Mouse (Mus musculus): Measurements from ENCODE around the gene Htr2c. TPM values are rescaled to one million over a fixed set of nuclear protein-coding genes. Genes with fewer than 3 reads are reported as not detected.

Gene Htr2c
- polyA plus RNA-seq, 1 experiment from 2014 or later = 0.13 TPM

- H3K4me3 ChIP-seq = no peak overlapping the region
- no peak overlapping the region for H3K9ac ChIP-seq
- no peaks in the 10 kb centered on the region for H3K36me3 ChIP-seq
- H3K27ac ChIP-seq = no peak overlapping the region
- ATAC-seq (ENCODE audit: insufficient number of reproducible peaks, low FRiP score, low TSS enrichment, low read depth) = no peak
- H3K9me3 ChIP-seq = no peaks in the 10 kb centered on the region
- no peaks in the 10 kb centered on the region for H3K27me3 ChIP-seq
- H3K4me1 ChIP-seq = no peaks in the 10 kb centered on the region
- H3K4me2 ChIP-seq = no peak overlapping the region
These were observed 252.9 kb downstream of the Htr2c start for GRCm38 (mm10) chrX:147215251-147215650.

GRCm38 (mm10) chrX:147217382-147218013, 255.2 kb downstream of the Htr2c start:
- no peak overlapping the region for H3K27ac ChIP-seq
- H3K36me3 ChIP-seq = no peaks in the 10 kb centered on the region
- no peaks in the 10 kb centered on the region for H3K27me3 ChIP-seq
- no peak overlapping the region for H3K4me2 ChIP-seq
- H3K4me3 ChIP-seq = no peak overlapping the region
- no peaks in the 10 kb centered on the region for H3K9me3 ChIP-seq
- WGBS = 37% methylated on average over 3 of the region's 3 CpGs
- no peak overlapping the region for H3K9ac ChIP-seq
- ATAC-seq (ENCODE audit: insufficient number of reproducible peaks, low FRiP score, low TSS enrichment, low read depth) = no peak
- H3K4me1 ChIP-seq = no peaks in the 10 kb centered on the region

DNA sequence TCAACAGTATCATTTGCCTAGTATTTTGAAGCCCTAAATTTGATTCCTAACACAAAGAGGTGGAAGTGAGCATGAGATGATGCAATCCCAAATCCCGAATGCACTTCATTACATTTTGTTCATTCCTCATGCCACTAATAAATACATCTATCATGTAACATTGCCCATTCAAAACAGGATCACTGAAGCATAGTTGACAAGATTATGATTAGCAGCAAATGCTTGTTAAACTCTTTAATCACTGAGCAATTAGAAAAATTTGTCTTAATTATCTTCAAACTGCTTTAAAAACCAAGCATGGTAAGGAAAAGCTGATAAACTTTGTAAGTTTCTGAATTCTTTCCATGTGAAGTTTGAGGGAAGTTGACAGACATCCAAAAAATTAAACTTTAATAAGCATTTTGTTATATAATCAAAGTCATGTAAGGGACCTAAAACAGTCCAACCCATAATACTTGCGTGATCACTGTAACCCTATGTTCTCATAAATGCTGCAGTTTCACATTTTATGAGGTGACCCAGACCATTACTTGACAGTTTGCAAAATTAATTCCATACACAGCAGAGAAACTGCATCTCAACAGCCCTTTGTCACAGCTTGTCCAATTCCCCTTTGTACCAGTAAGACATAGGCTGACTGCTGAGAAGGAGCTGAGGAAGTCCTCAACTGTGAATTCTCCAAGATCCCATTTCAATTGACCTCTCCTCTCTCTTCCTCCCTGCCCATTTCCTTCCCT, 276.7 kb downstream of the Htr2c start:
- H3K27ac ChIP-seq = no peak overlapping the region
- H3K4me3 ChIP-seq = no peak overlapping the region
- H3K4me1 ChIP-seq = no peaks in the 10 kb centered on the region
- ATAC-seq (ENCODE audit: insufficient number of reproducible peaks, low FRiP score, low TSS enrichment, low read depth) = no peak
- 38% methylated on average over 2 of the region's 2 CpGs for WGBS
- no peak overlapping the region for H3K9ac ChIP-seq
- H3K4me2 ChIP-seq = no peak overlapping the region
- no peaks in the 10 kb centered on the region for H3K9me3 ChIP-seq
- H3K27me3 ChIP-seq = no peaks in the 10 kb centered on the region
- no peaks in the 10 kb centered on the region for H3K36me3 ChIP-seq

MicroRNAs encoded within 50 kb of the gene (microRNA counts, 519-probe panel; counts per million panel counts)
- microRNA mmu-miR-448 (1,339 counts per million, percentile 12 among the panel's probes with 10 or more counts), microRNA mmu-miR-764-3p (1,210 counts per million, percentile 7 among the panel's probes with 10 or more counts), microRNA mmu-miR-764-5p (2,735 counts per million, percentile 60 among the panel's probes with 10 or more counts)

Small RNA genes lying within 50 kb of the gene (microRNA-seq; reads per million reads assigned to microRNA genes)
- gene Gm22650 = not detected
- not detected for gene Gm24627
- 2.3 reads per million, percentile 4 among the genes with 10 or more reads in this experiment for gene Mir1264
- 19.2 reads per million, percentile 33 among the genes with 10 or more reads in this experiment for gene Mir1298
- not detected for gene Mir1912
- gene Mir448 = 3.7 reads per million, percentile 11 among the genes with 10 or more reads in this experiment
- not detected for gene Mir764

All from limb, embryonic 15.5 days (tissue).